In the genomic region with DNA sequence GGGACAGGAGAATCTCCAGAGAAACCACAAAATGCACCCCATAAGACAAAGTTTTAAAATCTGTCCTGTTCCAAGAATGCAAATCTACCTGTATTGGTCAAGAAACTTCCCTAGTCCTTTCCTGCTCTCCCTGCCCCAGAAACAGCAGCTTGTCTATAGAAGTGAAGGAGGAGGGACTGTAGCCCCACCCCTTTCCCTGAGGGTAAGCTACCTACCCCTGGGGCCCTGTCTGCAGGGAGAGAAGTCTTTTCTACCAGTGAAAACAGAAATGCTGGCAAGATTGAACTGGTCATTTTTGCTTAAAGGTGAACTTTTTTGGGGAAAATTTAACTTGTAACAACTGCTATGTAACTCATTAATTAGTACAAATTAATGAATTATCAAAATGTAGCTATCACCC, we compare ENCODE assay signal across 21 mouse cellular contexts. TPM values are rescaled to one million over a fixed set of nuclear protein-coding genes. Genes with fewer than 3 reads are reported as not detected.
DNase-seq lines count a peak whose midpoint lies in the region; ATAC-seq and TF ChIP-seq lines count a peak whose summit lies in the region.
"Had no signal": no experiment of that assay in that cellular context is flagged by ENCODE, and none has a peak within 500 bp of the region (broad histone marks: within the 10 kb centered on the region; RNA-seq: fewer than 3 reads in every experiment).

No protein-coding gene starts in this region.

- peak overlapping the region; percentile 65 for H3K27ac ChIP-seq in liver, adult 2 months (replicated peaks; ENCODE audit: insufficient read depth, low read depth, low read length)
- no peak overlapping the region for H3K27ac ChIP-seq in liver, postnatal 0 days (ENCODE audit: low read depth)
- H3K27ac ChIP-seq in left cerebral cortex, adult 2 months: no peak overlapping the region
- no peak overlapping the region for H3K27ac ChIP-seq in forebrain, embryonic 14.5 days (ENCODE audit: low read depth, low read length)
- H3K27ac ChIP-seq: embryonic facial prominence, embryonic 13.5 days; forebrain, embryonic 12.5 days; gastrocnemius, adult 2 months; heart, embryonic 13.5 days; hindbrain, embryonic 12.5 days had no signal

- H3K27me3 ChIP-seq in liver, adult 2 months (ENCODE audit: control insufficient read depth, insufficient read depth, low read length): no peaks in the 10 kb centered on the region
- H3K27me3 ChIP-seq in liver, postnatal 0 days (ENCODE audit: insufficient read depth, low read length): no peaks in the 10 kb centered on the region
- no peaks in the 10 kb centered on the region for H3K27me3 ChIP-seq in forebrain, embryonic 14.5 days (replicated peaks; ENCODE audit: control insufficient read depth, insufficient read depth, low read length)
- H3K27me3 ChIP-seq: CH12.LX; embryonic facial prominence, embryonic 13.5 days; forebrain, embryonic 12.5 days; heart, embryonic 13.5 days; hindbrain, embryonic 12.5 days had no signal

- TF ChIP-seq CTCF in liver, adult 2 months (IDR thresholded peaks at IDR 0.05; ENCODE audit: low read depth, low read length): no peak
- no peak for TF ChIP-seq CTCF in liver, postnatal 0 days (IDR thresholded peaks at IDR 0.05; ENCODE audit: low read depth)
- TF ChIP-seq CTCF in left cerebral cortex, adult 2 months (IDR thresholded peaks at IDR 0.05): no peak

- peaks cover 27% of the 10 kb centered on the region for H3K4me1 ChIP-seq in liver, adult 2 months (ENCODE audit: control insufficient read depth, insufficient read depth, low read length)
- H3K4me1 ChIP-seq in liver, postnatal 0 days (ENCODE audit: insufficient read depth): peaks cover 11% of the 10 kb centered on the region
- H3K4me1 ChIP-seq in forebrain, embryonic 14.5 days (ENCODE audit: control insufficient read depth, insufficient read depth, low read length): no peaks in the 10 kb centered on the region
- H3K4me1 ChIP-seq: embryonic facial prominence, embryonic 13.5 days; forebrain, embryonic 12.5 days; hindbrain, embryonic 12.5 days had no signal

- DNase-seq in liver, adult 2 months (ENCODE audit: extremely low read depth, low read depth, low spot score): no peak
- no peak for DNase-seq in liver, postnatal 0 days
- DNase-seq in kidney, adult 9 months: peak; percentile 90
- peak; percentile 51 for DNase-seq in kidney, postnatal 10 days
- no peak for DNase-seq in left cerebral cortex, adult 2 months (ENCODE audit: extremely low spot score in 1 of 2, low spot score in 2 of 2)
- DNase-seq in heart, postnatal 36 days: no peak
- no peak for DNase-seq in forebrain, embryonic 14.5 days (ENCODE audit: low spot score)
- DNase-seq: adrenal gland, adult 8-10 months; adrenal gland, postnatal 36 days; cerebellum, adult 11-12 months; cerebellum, adult 9-10 months; cerebellum, postnatal 25 days; gastrocnemius, adult 2 months; gastrocnemius, postnatal 25 days; heart, postnatal 4 days had no signal

- peaks cover 12% of the 10 kb centered on the region; the same call in 1 of the 2 replicates for H3K79me2 ChIP-seq in liver, adult 2 months (ENCODE audit: control insufficient read depth, insufficient read depth, low read length)

- TF ChIP-seq POLR2A in liver, adult 2 months (IDR thresholded peaks at IDR 0.05; ENCODE audit: extremely low read depth, insufficient read depth, low read length): no peak

- no peak overlapping the region for H3K4me3 ChIP-seq in liver, adult 2 months (ENCODE audit: insufficient read depth, low read depth, low read length)
- H3K4me3 ChIP-seq in liver, postnatal 0 days (ENCODE audit: low read depth, low read length): no peak overlapping the region
- no peak overlapping the region for H3K4me3 ChIP-seq in left cerebral cortex, adult 2 months
- H3K4me3 ChIP-seq in forebrain, embryonic 14.5 days (ENCODE audit: low read depth, low read length): no peak overlapping the region
- H3K4me3 ChIP-seq: embryonic facial prominence, embryonic 13.5 days; forebrain, embryonic 12.5 days; gastrocnemius, adult 2 months; heart, embryonic 13.5 days; hindbrain, embryonic 12.5 days had no signal

- no peak overlapping the region for H3K4me2 ChIP-seq in liver, postnatal 0 days (ENCODE audit: low read depth, low read length)
- no peak overlapping the region for H3K4me2 ChIP-seq in forebrain, embryonic 14.5 days (ENCODE audit: low read length)
- H3K4me2 ChIP-seq: embryonic facial prominence, embryonic 13.5 days; forebrain, embryonic 12.5 days; heart, embryonic 13.5 days; hindbrain, embryonic 12.5 days had no signal

- TF ChIP-seq EP300 in liver, postnatal 0 days (IDR thresholded peaks at IDR 0.05; ENCODE audit: low read depth): no peak

- no peak overlapping the region for H3K9ac ChIP-seq in liver, adult 2 months (ENCODE audit: low read depth, low read length)
- no peak overlapping the region for H3K9ac ChIP-seq in liver, postnatal 0 days (replicated peaks)
- H3K9ac ChIP-seq in forebrain, embryonic 14.5 days (ENCODE audit: low read length): no peak overlapping the region
- H3K9ac ChIP-seq: embryonic facial prominence, embryonic 13.5 days; forebrain, embryonic 12.5 days; heart, embryonic 13.5 days; hindbrain, embryonic 12.5 days had no signal

- intact Hi-C loops in left cerebral cortex, adult 2 months (cut with DNase I): loop anchor here (5.0 kb wide), 1 partner anchor 1553 kb away; no protein-coding TSS in a partner anchor
- intact Hi-C loops in heart, postnatal 36 days (cut with DNase I): no loop called here

- H3K36me3 ChIP-seq in liver, adult 2 months (ENCODE audit: control insufficient read depth, insufficient read depth, low read length): no peaks in the 10 kb centered on the region
- H3K36me3 ChIP-seq in liver, postnatal 0 days (replicated peaks; ENCODE audit: insufficient read depth, low read length): no peaks in the 10 kb centered on the region
- H3K36me3 ChIP-seq in forebrain, embryonic 14.5 days (ENCODE audit: control insufficient read depth, insufficient read depth, low read length): no peaks in the 10 kb centered on the region
- H3K36me3 ChIP-seq: embryonic facial prominence, embryonic 13.5 days; forebrain, embryonic 12.5 days; heart, embryonic 13.5 days; hindbrain, embryonic 12.5 days had no signal

- no peaks in the 10 kb centered on the region for H3K9me3 ChIP-seq in liver, postnatal 0 days (ENCODE audit: low read length)
- no peaks in the 10 kb centered on the region for H3K9me3 ChIP-seq in forebrain, embryonic 14.5 days (replicated peaks; ENCODE audit: control insufficient read depth, low read length)
- H3K9me3 ChIP-seq: embryonic facial prominence, embryonic 13.5 days; forebrain, embryonic 12.5 days; heart, embryonic 13.5 days; hindbrain, embryonic 12.5 days had no signal

- ATAC-seq in liver, postnatal 0 days: no peak
- no peak for ATAC-seq in forebrain, embryonic 14.5 days
- ATAC-seq: hindbrain, embryonic 16.5 days had no signal

RNA-seq across cellular contexts. Expression of gene Pde8a, which starts 41.2 kb away (rescaled TPM):
- total RNA-seq in liver, adult 2 months (2014; rRNA removed): 13.5 and 15.1 TPM in 2 replicates
- polyA plus RNA-seq in liver, adult 2 months (2012; rRNA removed): 13.3 and 13.7 TPM in 2 replicates
- 3.1 and 3.4 TPM in 2 replicates for polyA plus RNA-seq in liver, postnatal 0 days (2015; fragmentation: Nextera tagmentation; extraction: Ambion mirVana)
- 1 to 10 TPM; 6.1 to 6.2 TPM for total RNA-seq in left cerebral cortex, adult 2 months (2021)
- 10 to 100 TPM; 11.5 to 11.9 TPM for total RNA-seq in heart, postnatal 36 days (2021)
- 1.5 and 1.7 TPM in 2 replicates for polyA plus RNA-seq in forebrain, embryonic 14.5 days (2014; fragmentation: Nextera tagmentation; extraction: Ambion mirVana)

Comparison
In these comparisons a context has a peak if more than half of its experiments do, and no peak if none do; other contexts are left out.
1. DNase-seq: peak in kidney, adult 9 months (single experiment) and kidney, postnatal 10 days (single experiment); none in liver, adult 2 months (single experiment), liver, postnatal 0 days (single experiment), left cerebral cortex, adult 2 months (0 of 2), heart, postnatal 36 days (0 of 2) and forebrain, embryonic 14.5 days (single experiment).